Mouse (Mus musculus) midbrain, postnatal 0 days (tissue): ENCODE data around the gene Sfrp2. TPM values are rescaled to one million over a fixed set of nuclear protein-coding genes. Genes with fewer than 3 reads are reported as not detected.
A peak's percentile ranks its signal among the peaks of the same experiment; 100 is the strongest.

ENCODE experiments used
- ATAC-seq: fragments of 200-750 bp; cut with Nextera tagmentation; 2 replicates; pipeline ENCODE4 v1.8.0; 2017; ENCODE audit warnings: moderate number of reproducible peaks, mild to moderate bottlenecking, moderate TSS enrichment, moderate library complexity; ENCODE audit not compliant: low FRiP score
- DNase-seq: peaks from one replicate; pipeline ENCODE4 v3.0.0-alpha.2; 2015; ENCODE audit warnings: low spot score
- H3K27ac ChIP-seq: fragments of 300-500 bp; sonication (generic); 2 replicates; pipeline ENCODE4 v1.5.1; 2014; ENCODE audit warnings: low read depth, mild to moderate bottlenecking, low read length, mixed read lengths
- H3K27me3 ChIP-seq: fragments of 300-500 bp; sonication (generic); 2 replicates; pipeline ENCODE4 v1.6.1; 2014; ENCODE audit warnings: low read length, control low read depth, mixed read lengths; ENCODE audit not compliant: insufficient read depth
- H3K36me3 ChIP-seq: fragments of 300-500 bp; sonication (generic); 2 replicates; pipeline ENCODE4 v1.6.1; 2014; ENCODE audit warnings: low read length, control low read depth, mixed read lengths; ENCODE audit not compliant: insufficient read depth
- H3K4me1 ChIP-seq: fragments of 300-500 bp; sonication (generic); 2 replicates; pipeline ENCODE4 v1.6.1; 2014; ENCODE audit warnings: mild to moderate bottlenecking, control low read depth, antibody characterized with exemption, low read length, mixed read lengths; ENCODE audit not compliant: insufficient read depth
- H3K4me2 ChIP-seq: fragments of 300-500 bp; sonication (generic); 2 replicates; pipeline ENCODE4 v1.6.1; 2014; ENCODE audit warnings: low read depth, mild to moderate bottlenecking, low read length, mixed read lengths; ENCODE audit not compliant: poor library complexity, severe bottlenecking
- H3K4me3 ChIP-seq: fragments of 300-500 bp; sonication (generic); 2 replicates; pipeline ENCODE4 v1.5.1; 2014; ENCODE audit warnings: low read depth, mild to moderate bottlenecking, low read length, moderate library complexity
- H3K9ac ChIP-seq: fragments of 300-500 bp; sonication (generic); replicated peaks from 2 replicates; pipeline ENCODE4 v1.6.1; 2014; ENCODE audit warnings: mild to moderate bottlenecking, low read length, moderate library complexity, mixed read lengths; ENCODE audit not compliant: poor library complexity, severe bottlenecking
- H3K9me3 ChIP-seq: fragments of 300-500 bp; sonication (generic); 2 replicates; pipeline ENCODE4 v1.6.1; 2016; ENCODE audit warnings: low read length, control low read depth
- CTCF ChIP-seq: IDR thresholded peaks from 2 replicates; pipeline ENCODE4 v1.5.1; 2016; ENCODE audit warnings: antibody characterized with exemption, mild to moderate bottlenecking
- WGBS: fragments of 180-500 bp; shearing (Covaris S2); extraction: QIAGEN DNeasy Blood & Tissue Kit; methylation state at CpG from one replicate; pipeline ENCODE4 v1.1.7; 2014; 5-methylcytosine and 5-hydroxymethylcytosine counted together
- polyA plus RNA-seq: library from polyadenylated mRNA; unstranded; fragments of >200 nt; fragmentation: Nextera tagmentation; extraction: Ambion mirVana; gene quantifications from 2 replicates; pipeline ENCODE4 v1.2.1, GENCODE M21; 2015
- total RNA-seq: library from RNA; depleted of rRNA; stranded (reverse); fragments of >200 nt; gene quantifications from 2 replicates; pipeline ENCODE4 v1.2.3, GENCODE M21; 2014; rRNA removed

Sfrp2 gene
- total and polyA plus RNA-seq, 2 experiments from 2014 or later = 34.1 to 70.0 TPM

DNA sequence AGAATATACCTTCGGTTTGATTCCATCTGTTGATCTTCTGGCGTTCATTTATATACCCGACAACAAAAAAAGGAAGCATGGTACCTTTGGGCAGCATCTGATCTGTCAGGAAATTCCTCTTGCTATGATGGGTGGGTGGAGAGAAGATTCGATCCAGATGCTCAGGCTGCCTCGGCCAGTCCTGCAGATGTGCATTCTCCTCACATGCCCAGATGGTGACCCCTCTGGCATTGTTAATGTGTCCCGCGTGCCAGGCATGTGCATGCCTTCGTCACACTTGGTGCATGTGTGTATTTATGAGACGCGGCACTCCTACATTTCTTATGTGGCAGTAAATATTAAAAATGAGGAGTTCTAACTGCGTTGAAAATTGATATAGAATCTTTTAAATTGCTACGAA is 42.4 kb downstream of the Sfrp2 start:
- Histone ChIP-seq H3K9ac (no peak overlapping the region), H3K4me1 (no peaks in the 10 kb centered on the region), H3K36me3 (no peaks in the 10 kb centered on the region), H3K9me3 (no peaks in the 10 kb centered on the region), H3K27me3 (no peaks in the 10 kb centered on the region), H3K27ac (no peak overlapping the region), H3K4me3 (no peak overlapping the region), H3K4me2 (no peak overlapping the region)
- no peak for TF ChIP-seq CTCF
- WGBS = 89% methylated on average over 12 of the region's 12 CpGs
- ATAC-seq (no peak), DNase-seq (no peak)

DNA sequence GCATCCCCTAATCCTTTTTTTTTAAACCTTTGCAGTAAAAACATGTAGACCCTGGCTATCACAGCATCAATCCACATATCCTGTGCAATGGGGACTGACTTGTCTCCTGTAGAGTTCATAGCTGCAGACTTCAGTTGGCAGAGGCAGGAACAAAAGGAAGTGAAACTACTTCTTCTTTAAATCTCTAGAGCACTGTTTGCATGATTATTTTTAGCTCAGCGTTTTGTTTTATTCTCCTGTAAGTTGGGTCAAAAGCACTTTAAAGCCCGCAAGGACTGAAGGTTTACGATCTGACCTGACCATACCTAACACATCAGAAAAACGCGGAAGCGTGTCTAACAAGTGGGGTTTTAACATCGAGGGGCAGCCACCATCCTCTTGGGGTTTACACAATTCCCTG is 45.9 kb downstream of the Sfrp2 start:
- ATAC-seq = no peak

DNA sequence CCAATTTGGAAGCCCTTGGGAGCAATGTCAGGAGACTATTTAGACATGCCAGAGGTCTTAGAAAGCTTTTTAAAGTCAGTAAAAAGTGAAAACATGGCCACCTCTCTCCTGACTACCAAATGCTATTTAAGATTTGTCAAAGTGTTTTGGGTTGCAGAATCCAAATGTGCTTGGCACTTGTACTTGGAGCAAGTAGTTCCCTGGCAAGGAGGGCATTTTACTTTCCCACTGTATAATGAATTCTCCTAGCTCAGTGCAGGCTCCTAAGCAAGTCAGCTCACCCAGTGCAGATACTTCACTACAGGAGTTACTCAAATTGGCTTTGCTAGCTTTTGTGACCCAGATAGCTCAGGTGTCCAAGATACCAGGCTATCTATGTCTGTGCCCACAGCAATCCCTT is 46.7 kb downstream of the Sfrp2 start:
- ATAC-seq = no peak
- Histone ChIP-seq H3K27ac (no peak overlapping the region), H3K36me3 (no peaks in the 10 kb centered on the region), H3K9me3 (no peaks in the 10 kb centered on the region), H3K4me3 (no peak overlapping the region), H3K9ac (no peak overlapping the region), H3K4me2 (no peak overlapping the region), H3K4me1 (no peaks in the 10 kb centered on the region), H3K27me3 (no peaks in the 10 kb centered on the region)
- TF ChIP-seq CTCF = no peak
- DNase-seq = peak; percentile 18

More for the DNA sequence above, 45.9 kb downstream of the Sfrp2 start:
- Histone ChIP-seq H3K36me3 (no peaks in the 10 kb centered on the region), H3K4me3 (no peak overlapping the region), H3K27me3 (no peaks in the 10 kb centered on the region), H3K27ac (no peak overlapping the region), H3K4me2 (no peak overlapping the region), H3K9ac (no peak overlapping the region), H3K4me1 (no peaks in the 10 kb centered on the region), H3K9me3 (no peaks in the 10 kb centered on the region)
- no peak for TF ChIP-seq CTCF
- DNase-seq = no peak
- 75% methylated on average over 7 of the region's 7 CpGs for WGBS

DNA sequence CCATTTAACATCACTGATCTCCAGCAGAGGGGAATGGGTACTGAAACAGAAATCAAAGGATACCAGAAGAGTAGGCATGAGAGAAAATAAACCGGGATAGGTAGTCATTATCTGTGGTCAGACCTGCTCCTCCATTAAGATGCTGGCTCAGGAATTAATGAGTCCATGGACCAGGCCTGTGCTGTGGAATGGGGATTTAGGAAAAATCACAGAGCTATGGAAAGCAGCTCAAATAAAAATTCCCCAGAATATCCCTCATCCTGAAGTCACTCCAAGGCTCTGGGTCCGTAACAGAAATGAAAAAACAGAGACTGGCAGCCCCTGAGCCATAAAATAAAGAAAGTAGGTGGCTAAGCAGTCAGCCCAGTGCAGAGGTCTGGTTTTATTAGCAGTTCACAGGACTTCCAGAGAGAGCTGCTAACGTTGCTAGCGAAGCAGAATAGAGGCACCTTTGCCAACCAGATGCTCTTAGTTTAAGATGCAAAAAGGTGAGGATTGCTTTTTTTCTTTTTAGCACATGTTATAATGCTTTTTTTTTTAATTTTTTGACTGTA is 50.3 kb downstream of the Sfrp2 start:
- no peak for TF ChIP-seq CTCF

DNA sequence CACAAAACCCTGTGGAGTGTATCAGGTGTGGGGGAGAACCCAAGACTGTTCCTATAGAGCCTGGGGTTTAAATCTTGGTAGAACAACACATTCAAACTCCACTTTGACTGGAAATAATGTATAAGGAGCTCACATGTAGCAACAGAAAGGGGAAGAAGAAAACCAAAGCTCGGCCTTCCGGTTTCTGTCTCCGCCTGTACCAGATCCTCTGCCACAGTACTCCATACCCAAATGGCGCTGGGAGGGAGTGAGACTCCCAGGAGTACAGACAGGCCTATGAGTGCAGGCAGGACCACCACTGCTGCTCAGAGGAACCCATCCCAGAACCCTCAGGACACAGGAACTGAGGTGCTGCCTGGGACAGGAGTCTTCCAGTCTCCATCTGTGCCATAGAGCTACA is 57.7 kb downstream of the Sfrp2 start:
- no peak for TF ChIP-seq CTCF
- Histone ChIP-seq H3K9ac (no peak overlapping the region), H3K4me1 (no peaks in the 10 kb centered on the region), H3K4me3 (no peak overlapping the region), H3K9me3 (no peaks in the 10 kb centered on the region), H3K27ac (no peak overlapping the region), H3K36me3 (no peaks in the 10 kb centered on the region), H3K4me2 (no peak overlapping the region), H3K27me3 (no peaks in the 10 kb centered on the region)
- WGBS = 96% methylated on average over 4 of the region's 4 CpGs
- ATAC-seq = no peak
- no peak for DNase-seq

More for the DNA sequence above, 50.3 kb downstream of the Sfrp2 start:
- no peaks in the 10 kb centered on the region for H3K36me3 ChIP-seq
- WGBS = 75% methylated on average over 4 of the region's 4 CpGs
- no peaks in the 10 kb centered on the region for H3K4me1 ChIP-seq
- H3K9ac ChIP-seq = no peak overlapping the region
- H3K4me2 ChIP-seq = no peak overlapping the region
- H3K27ac ChIP-seq = no peak overlapping the region
- DNase-seq = no peak
- no peaks in the 10 kb centered on the region for H3K9me3 ChIP-seq
- no peak for ATAC-seq
- no peaks in the 10 kb centered on the region for H3K27me3 ChIP-seq
- no peak overlapping the region for H3K4me3 ChIP-seq

Other genes with a start within 250 kb of the Sfrp2 start
- 1.2 and 1.7 TPM in 2 replicates for gene Tlr2, start 75.4 kb downstream of the Sfrp2 start, total RNA-seq
- 0.91 and 0.99 TPM in 2 replicates for gene Tlr2, start 75.4 kb downstream of the Sfrp2 start, polyA plus RNA-seq